Mouse (Mus musculus): ENCODE measurements around the gene Nkain2.
"Not testable (repeated sequence)": the region's sequence is repeated elsewhere in the genome, so short reads cannot be mapped to it uniquely, and the experiment has no call there.

The Nkain2 gene

GRCm38 (mm10) chr10:32058251-32058650 lies 832.0 kb downstream of the Nkain2 start:
- DNase-seq (ENCODE audit: low spot score in 2 of 2), result no peak

DNA sequence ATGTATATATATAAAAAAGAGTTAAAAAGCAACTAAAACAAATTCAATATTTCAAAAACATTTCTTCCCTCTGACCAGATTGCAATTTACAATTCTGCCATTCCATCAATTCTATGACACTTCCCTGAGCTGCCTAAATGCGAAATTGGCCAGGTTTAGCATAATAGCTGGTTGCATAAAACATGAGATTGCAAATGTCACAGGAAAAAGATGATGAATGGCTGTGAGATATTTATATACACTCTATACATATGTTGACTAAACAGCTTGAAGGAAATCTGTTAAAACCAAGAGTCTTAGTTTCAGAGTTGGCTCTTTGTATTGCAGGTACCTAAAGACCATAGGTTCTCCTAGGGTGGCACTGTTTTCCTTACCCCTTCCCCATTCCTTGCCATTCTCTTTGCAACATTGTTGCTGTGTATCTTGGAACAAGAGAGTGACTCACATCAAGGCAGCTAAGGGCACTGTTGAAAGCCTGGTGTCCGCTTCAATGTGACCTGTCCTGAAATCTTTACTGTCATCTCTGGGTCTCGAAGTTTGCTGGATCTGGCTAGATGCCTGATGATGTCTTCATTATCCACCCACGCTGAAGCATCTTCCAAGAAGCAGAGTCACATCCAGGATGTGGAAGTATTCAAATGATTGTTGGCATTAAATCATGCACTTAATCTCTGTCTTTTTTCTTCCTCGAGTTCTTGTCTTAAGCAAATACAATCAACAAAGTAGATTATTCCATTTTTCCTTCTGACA lies 837.5 kb downstream of the Nkain2 start:
- DNase-seq (ENCODE audit: low spot score in 2 of 2), result no peak

GRCm38 (mm10) chr10:32052045-32052444 lies 838.2 kb downstream of the Nkain2 start:
- DNase-seq (ENCODE audit: low spot score in 2 of 2), result no peak

GRCm38 (mm10) chr10:32029996-32030395 lies 860.3 kb downstream of the Nkain2 start:
- no peak for DNase-seq (ENCODE audit: low spot score in 2 of 2)

GRCm38 (mm10) chr10:32018385-32018784 lies 871.9 kb downstream of the Nkain2 start:
- no peak for DNase-seq (ENCODE audit: low spot score in 2 of 2)

- DNase-seq (ENCODE audit: low spot score in 2 of 2), result no peak
These were observed 889.0 kb downstream of the Nkain2 start for GRCm38 (mm10) chr10:32001216-32001753.

- no peak for DNase-seq (ENCODE audit: low spot score in 2 of 2)
These were observed 897.1 kb downstream of the Nkain2 start for GRCm38 (mm10) chr10:31993205-31993604.

- DNase-seq (ENCODE audit: low spot score in 2 of 2), result no peak
These were observed 911.9 kb downstream of the Nkain2 start for GRCm38 (mm10) chr10:31978387-31978786.

GRCm38 (mm10) chr10:31947178-31947726 lies 943.0 kb downstream of the Nkain2 start:
- DNase-seq (ENCODE audit: low spot score in 2 of 2), result no peak

GRCm38 (mm10) chr10:31931961-31932360 lies 958.3 kb downstream of the Nkain2 start:
- no peak for DNase-seq (ENCODE audit: low spot score in 2 of 2)

DNA sequence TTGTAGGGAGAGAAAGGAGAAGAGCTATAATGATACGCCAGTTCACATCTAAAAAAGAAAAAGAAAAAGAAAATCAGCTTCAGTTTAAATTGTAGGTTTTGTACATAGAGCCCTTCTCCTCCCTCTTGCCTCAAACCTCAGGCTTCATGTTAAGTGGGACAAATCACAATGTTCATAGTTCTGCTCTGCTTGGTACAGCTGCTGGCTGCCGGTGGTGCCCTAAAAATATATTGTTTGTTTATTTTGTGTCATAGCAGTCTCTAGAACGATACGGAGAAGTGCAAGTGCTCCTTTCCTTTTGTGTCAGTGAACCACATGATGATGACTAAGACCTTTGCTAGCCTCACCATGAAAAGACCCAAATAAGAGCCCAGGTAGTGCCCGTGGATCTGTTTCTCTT lies 962.6 kb downstream of the Nkain2 start:
- DNase-seq (ENCODE audit: low spot score in 2 of 2), result no peak

GRCm38 (mm10) chr10:31920901-31921300 lies 969.4 kb downstream of the Nkain2 start:
- not testable (repeated sequence) for DNase-seq (ENCODE audit: low spot score in 2 of 2)

GRCm38 (mm10) chr10:31907488-31907887 lies 982.8 kb downstream of the Nkain2 start:
- DNase-seq (ENCODE audit: low spot score in 2 of 2), result no peak

DNA sequence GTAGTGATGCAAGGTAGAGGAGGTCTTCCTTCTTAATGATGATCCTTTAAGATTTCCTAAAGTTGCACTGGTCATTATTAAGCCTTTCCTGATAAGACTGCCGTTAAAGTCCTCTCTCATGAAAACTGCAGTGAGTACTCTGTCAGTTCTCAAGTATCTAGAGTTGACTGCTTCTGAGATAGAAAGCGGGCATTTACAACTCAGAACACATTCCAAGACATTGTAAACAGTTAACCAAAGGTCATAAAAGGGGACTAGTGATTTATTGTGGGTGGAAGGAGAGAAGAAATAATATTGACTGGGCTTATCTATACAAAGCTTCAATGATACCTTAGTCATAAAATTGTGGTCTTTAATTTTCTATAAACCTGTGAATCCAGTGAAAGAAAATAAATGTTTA lies 990.8 kb downstream of the Nkain2 start:
- no peak for DNase-seq (ENCODE audit: low spot score in 2 of 2)

DNA sequence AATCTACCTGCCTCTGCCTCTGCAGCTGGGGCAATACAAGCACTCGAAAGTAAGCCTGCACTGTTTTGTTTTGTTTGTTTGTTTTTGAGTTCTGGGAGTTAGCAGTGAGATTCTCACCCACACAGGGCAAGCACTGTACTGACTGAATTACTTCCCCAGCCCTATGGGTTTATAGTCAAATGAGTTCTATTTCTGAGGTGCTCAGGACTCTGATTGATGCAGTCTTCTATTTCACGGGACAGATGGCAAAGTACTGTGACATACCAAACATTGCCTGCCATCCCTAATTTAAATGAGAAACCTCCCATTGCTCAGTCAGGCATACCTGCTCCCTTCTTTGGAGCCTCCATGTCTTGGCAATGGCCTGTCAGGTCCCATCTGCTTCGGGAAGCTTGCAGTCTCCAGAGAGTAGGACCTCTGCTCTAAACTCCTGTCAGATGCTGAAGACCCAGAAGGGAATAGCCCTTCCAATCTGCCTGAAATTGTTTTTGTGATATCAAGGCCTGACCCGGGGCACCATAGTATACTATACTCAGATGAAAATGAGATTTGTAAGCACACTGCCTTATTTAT lies 1016.9 kb downstream of the Nkain2 start:
- DNase-seq (ENCODE audit: low spot score in 2 of 2), result no peak

DNA sequence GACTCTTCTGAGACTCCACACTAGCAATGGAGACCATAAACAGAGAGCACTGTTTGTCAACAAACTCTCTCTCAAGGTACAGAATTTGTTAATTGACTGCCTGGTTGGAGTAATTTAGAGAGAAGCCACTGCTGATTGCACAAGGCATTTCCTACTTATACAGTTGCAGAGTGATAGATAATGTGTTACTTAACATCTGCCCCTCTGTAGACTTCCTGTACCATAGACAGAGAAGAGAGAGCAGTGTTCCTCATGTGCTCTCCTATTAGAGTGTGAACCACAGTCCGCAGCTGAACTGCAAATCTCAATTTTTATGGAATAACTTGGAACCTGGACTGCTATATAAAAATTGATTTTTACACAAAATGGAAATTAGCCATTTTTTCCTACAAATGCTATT lies 1022.0 kb downstream of the Nkain2 start:
- no peak for DNase-seq (ENCODE audit: low spot score in 2 of 2)

- DNase-seq (ENCODE audit: low spot score in 2 of 2), result no peak
These were observed 1063.2 kb downstream of the Nkain2 start for GRCm38 (mm10) chr10:31827041-31827440.

DNA sequence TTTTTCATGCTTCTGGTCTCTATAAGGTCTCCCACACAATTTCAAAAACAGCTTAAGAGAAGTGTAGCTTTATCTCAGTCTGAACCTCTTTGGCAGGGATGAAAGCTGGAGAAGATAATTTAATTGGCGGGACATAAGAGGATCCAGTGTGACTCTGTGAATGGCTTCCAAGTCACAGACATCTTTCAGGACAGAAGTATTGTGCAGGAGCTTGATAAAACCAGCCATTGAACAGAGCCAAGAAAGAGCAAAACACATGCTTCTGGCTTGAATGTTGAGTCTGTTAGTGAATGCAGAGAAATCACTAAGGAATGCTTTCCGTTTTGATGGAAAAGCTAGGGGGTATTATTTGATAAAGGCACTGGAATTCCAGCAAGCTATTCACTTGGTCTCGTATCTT lies 1077.7 kb downstream of the Nkain2 start:
- no peak for DNase-seq (ENCODE audit: low spot score in 2 of 2)

- DNase-seq (ENCODE audit: low spot score in 2 of 2), result no peak
These were observed 1147.7 kb downstream of the Nkain2 start for GRCm38 (mm10) chr10:31742443-31743057.

DNA sequence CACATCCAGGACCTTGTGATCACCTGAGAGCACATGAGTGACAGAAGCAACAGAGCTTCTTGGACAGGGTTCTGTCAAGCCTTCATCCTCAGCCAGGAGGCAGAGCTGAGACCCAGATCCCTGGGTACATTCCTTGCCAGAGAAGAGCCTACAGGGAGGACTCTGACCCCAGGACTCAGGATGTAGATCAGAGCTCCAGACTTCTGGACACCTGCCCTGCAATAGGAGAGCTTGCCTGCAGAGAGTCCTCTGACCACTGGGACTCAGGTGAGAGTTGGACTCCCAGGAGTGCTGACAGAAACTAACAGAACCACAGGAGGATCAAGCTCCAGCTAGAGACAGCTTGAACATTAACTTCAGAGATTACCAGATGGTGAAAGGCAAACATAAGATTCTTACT lies 1162.2 kb downstream of the Nkain2 start:
- no peak for DNase-seq (ENCODE audit: low spot score in 2 of 2)

DNA sequence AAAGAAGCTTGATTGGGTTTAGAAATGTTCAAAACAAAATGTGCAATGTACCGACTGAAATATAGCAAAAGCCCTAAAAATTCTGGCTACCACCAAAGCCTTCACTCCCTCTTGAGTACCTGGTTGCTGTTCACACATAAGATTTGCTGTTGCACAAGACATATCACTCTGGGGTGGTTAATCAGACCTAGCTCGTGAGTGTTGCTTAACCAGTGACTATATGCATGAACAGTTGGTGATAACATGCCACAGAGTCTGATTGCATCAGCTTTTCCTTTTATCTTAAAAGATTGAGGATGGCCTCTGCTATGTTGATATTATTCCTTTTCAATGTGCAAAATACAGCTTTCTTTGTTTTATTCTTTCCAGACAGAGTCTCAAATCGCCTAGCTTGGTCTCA lies 1243.0 kb downstream of the Nkain2 start:
- no peak for DNase-seq (ENCODE audit: low spot score in 2 of 2)

- no peak for DNase-seq (ENCODE audit: low spot score in 2 of 2)
These were observed 1244.2 kb downstream of the Nkain2 start for GRCm38 (mm10) chr10:31646083-31646482.
